In genomic region chr7:126696886-126697285, GRCm38 (mm10) we compare ENCODE assay signal across 9 mouse cellular contexts. TPM values are rescaled to one million over a fixed set of nuclear protein-coding genes. Genes with fewer than 3 reads are reported as not detected.
A peak's percentile ranks its signal among the peaks of the same experiment; 100 is the strongest.
DNase-seq lines count a peak whose midpoint lies in the region; ATAC-seq and TF ChIP-seq lines count a peak whose summit lies in the region.
"Had no signal": no experiment of that assay in that cellular context is flagged by ENCODE, and none has a peak within 500 bp of the region (broad histone marks: within the 10 kb centered on the region; RNA-seq: fewer than 3 reads in every experiment).

No protein-coding gene starts in this region.

- DNase-seq in gastrocnemius, adult 2 months: no peak
- no peak for DNase-seq in gastrocnemius, adult 8-10 months (ENCODE audit: low spot score in 2 of 2)
- DNase-seq in A20 (ENCODE audit: low read depth, low spot score): peak; percentile 23
- DNase-seq in liver, embryonic 13.5 days: no peak
- DNase-seq in thymus, postnatal 10 days (ENCODE audit: low spot score in 2 of 2): no peak
- no peak for DNase-seq in spleen, adult 18-20 months
- DNase-seq in adrenal gland, postnatal 10 days: no peak
- DNase-seq: layer of hippocampus, adult 9-11 months had no signal

- peak overlapping the region; percentile 99 for H3K4me3 ChIP-seq in gastrocnemius, adult 2 months
- H3K4me3 ChIP-seq in forebrain, embryonic 13.5 days: peak overlapping the region; percentile 71
- H3K4me3 ChIP-seq in liver, embryonic 13.5 days (replicated peaks): peak overlapping the region; percentile 91

- no peak for TF ChIP-seq CTCF in gastrocnemius, adult 2 months (IDR thresholded peaks at IDR 0.05)

- no peaks in the 10 kb centered on the region for H3K27me3 ChIP-seq in forebrain, embryonic 13.5 days
- peaks cover 3% of the 10 kb centered on the region; the same call in 1 of the 2 replicates for H3K27me3 ChIP-seq in liver, embryonic 13.5 days

- H3K4me2 ChIP-seq in forebrain, embryonic 13.5 days: peak overlapping the region; percentile 93
- peak overlapping the region; percentile 97 for H3K4me2 ChIP-seq in liver, embryonic 13.5 days

- H3K27ac ChIP-seq in gastrocnemius, adult 2 months: no peak overlapping the region
- H3K27ac ChIP-seq in forebrain, embryonic 13.5 days: no peak overlapping the region
- peak overlapping the region; percentile 69 for H3K27ac ChIP-seq in liver, embryonic 13.5 days

- no peak for ATAC-seq in forebrain, embryonic 13.5 days
- ATAC-seq in liver, embryonic 13.5 days (ENCODE audit: low read depth): no peak

- H3K9ac ChIP-seq in forebrain, embryonic 13.5 days: peak overlapping the region; percentile 81
- peak overlapping the region; percentile 92 for H3K9ac ChIP-seq in liver, embryonic 13.5 days

- H3K9me3 ChIP-seq in forebrain, embryonic 13.5 days (replicated peaks): no peaks in the 10 kb centered on the region
- no peaks in the 10 kb centered on the region for H3K9me3 ChIP-seq in liver, embryonic 13.5 days (replicated peaks)

- WGBS in forebrain, embryonic 13.5 days: 74% methylated on average over 3 of the region's 3 CpGs
- WGBS in liver, embryonic 13.5 days (ENCODE audit: insufficient replicate concordance): 55% methylated on average over 3 of the region's 3 CpGs

- H3K36me3 ChIP-seq in forebrain, embryonic 13.5 days (ENCODE audit: poor library complexity, severe bottlenecking): peaks cover 33% of the 10 kb centered on the region
- peaks cover 44% of the 10 kb centered on the region for H3K36me3 ChIP-seq in liver, embryonic 13.5 days

- H3K4me1 ChIP-seq in forebrain, embryonic 13.5 days: peaks cover 40% of the 10 kb centered on the region
- H3K4me1 ChIP-seq in liver, embryonic 13.5 days (replicated peaks): peaks cover 62% of the 10 kb centered on the region

- intact Hi-C loops in gastrocnemius, adult 2 months (cut with DNase I): loop anchor here (10.0 kb wide), 1 partner anchor 192 kb away; the partner anchor contains the start of gene Atxn2l

RNA-seq across cellular contexts. Expression of gene Slx1b, which starts 1.3 kb away (rescaled TPM):
- 1 to 10 TPM; 2.7 to 3.3 TPM for total RNA-seq in gastrocnemius, adult 2 months (2021)
- 1 to 10 TPM; 2.3 to 2.8 (median 2.6) TPM for total RNA-seq in gastrocnemius, adult 8-10 months (2022)
- polyA plus RNA-seq in forebrain, embryonic 13.5 days (2015; fragmentation: Nextera tagmentation; extraction: Ambion mirVana): 16.6 TPM in 2 replicates
- 3.6 and 4.2 TPM in 2 replicates for polyA plus RNA-seq in liver, embryonic 13.5 days (2015; fragmentation: Nextera tagmentation; extraction: Ambion mirVana)
- 10 to 100 TPM in 1 of 2 experiments, 1 to 10 TPM in 1; 8.2 to 15.0 TPM for total RNA-seq in adrenal gland, postnatal 10 days (2021)

RNA-seq across cellular contexts. Expression of gene Bola2, which starts 1.7 kb away (rescaled TPM):
- 10 to 100 TPM; 35.1 to 36.9 TPM for total RNA-seq in gastrocnemius, adult 2 months (2021)
- total RNA-seq in gastrocnemius, adult 8-10 months (2022): 10 to 100 TPM; 31.9 to 44.1 (median 39.4) TPM
- 183 and 187 TPM in 2 replicates for polyA plus RNA-seq in forebrain, embryonic 13.5 days (2015; fragmentation: Nextera tagmentation; extraction: Ambion mirVana)
- polyA plus RNA-seq in liver, embryonic 13.5 days (2015; fragmentation: Nextera tagmentation; extraction: Ambion mirVana): 113 and 128 TPM in 2 replicates
- 10 to 100 TPM; 67.6 to 81.0 TPM for total RNA-seq in adrenal gland, postnatal 10 days (2021)

RNA-seq across cellular contexts. Expression of gene Coro1a, which starts 10.7 kb away (rescaled TPM):
- total RNA-seq in gastrocnemius, adult 2 months (2021): 1 to 10 TPM; 2.3 to 2.4 TPM
- total RNA-seq in gastrocnemius, adult 8-10 months (2022): 1 to 10 TPM; 1.3 to 5.9 (median 3.1) TPM
- 72.7 and 77.1 TPM in 2 replicates for polyA plus RNA-seq in forebrain, embryonic 13.5 days (2015; fragmentation: Nextera tagmentation; extraction: Ambion mirVana)
- 73.1 and 78.7 TPM in 2 replicates for polyA plus RNA-seq in liver, embryonic 13.5 days (2015; fragmentation: Nextera tagmentation; extraction: Ambion mirVana)
- total RNA-seq in adrenal gland, postnatal 10 days (2021): 10 to 100 TPM; 36.1 to 39.3 TPM

RNA-seq across cellular contexts. Expression of gene Sult1a1, which starts 20.7 kb away (rescaled TPM):
- 10 to 100 TPM; 16.6 to 16.8 TPM for total RNA-seq in gastrocnemius, adult 2 months (2021)
- 10 to 100 TPM in 2 of 4 experiments, 1 to 10 TPM in 2; 5.9 to 17.4 (median 10.6) TPM for total RNA-seq in gastrocnemius, adult 8-10 months (2022)
- polyA plus RNA-seq in forebrain, embryonic 13.5 days (2015; fragmentation: Nextera tagmentation; extraction: Ambion mirVana): 0.46 and 0.68 TPM in 2 replicates
- 1.8 and 2.0 TPM in 2 replicates for polyA plus RNA-seq in liver, embryonic 13.5 days (2015; fragmentation: Nextera tagmentation; extraction: Ambion mirVana)
- 100 to 1,000 TPM in 1 of 2 experiments, 10 to 100 TPM in 1; 53.9 to 125 TPM for total RNA-seq in adrenal gland, postnatal 10 days (2021)

RNA-seq across cellular contexts. Expression of gene Sgf29, which starts 47.8 kb away (rescaled TPM):
- total RNA-seq in gastrocnemius, adult 2 months (2021): 10 to 100 TPM; 30.0 to 34.1 TPM
- 10 to 100 TPM; 26.7 to 43.5 (median 34.7) TPM for total RNA-seq in gastrocnemius, adult 8-10 months (2022)
- 57.3 and 64.6 TPM in 2 replicates for polyA plus RNA-seq in forebrain, embryonic 13.5 days (2015; fragmentation: Nextera tagmentation; extraction: Ambion mirVana)
- 34.7 and 36.8 TPM in 2 replicates for polyA plus RNA-seq in liver, embryonic 13.5 days (2015; fragmentation: Nextera tagmentation; extraction: Ambion mirVana)
- total RNA-seq in adrenal gland, postnatal 10 days (2021): 10 to 100 TPM; 31.3 to 46.9 TPM

Comparison
In these comparisons a context has a peak if more than half of its experiments do, and no peak if none do; other contexts are left out.
1. RNA of gene Coro1a, which starts 10.7 kb away (total RNA-seq): 36.1 to 39.3 TPM in adrenal gland, postnatal 10 days; 1.3 to 5.9 TPM in gastrocnemius, adult 8-10 months and 2.3 to 2.4 TPM in gastrocnemius, adult 2 months; every median in the first group is over 4 times any median in the second.
2. Peak in every context shown above with its lines, with median percentiles within 50 percentile points of each other: H3K4me3 ChIP-seq.